Mouse (Mus musculus) heart, embryonic 11.5 days (tissue): ENCODE results near the gene Atn1. TPM values are rescaled to one million over a fixed set of nuclear protein-coding genes. Genes with fewer than 3 reads are reported as not detected.
A peak's percentile ranks its signal among the peaks of the same experiment; 100 is the strongest.

ENCODE experiments used
- ATAC-seq: fragments of 200-750 bp; cut with Nextera tagmentation; replicated peaks from 2 replicates; pipeline ENCODE4 v1.8.0; 2017; ENCODE audit warnings: moderate library complexity; ENCODE audit not compliant: insufficient number of reproducible peaks, low FRiP score, low TSS enrichment
- H3K27ac ChIP-seq: fragments of 300-500 bp; sonication (generic); 2 replicates; pipeline ENCODE4 v1.5.1; 2014; ENCODE audit warnings: mild to moderate bottlenecking, low read depth, low read length
- H3K27me3 ChIP-seq: fragments of 300-500 bp; sonication (generic); 2 replicates; pipeline ENCODE4 v1.6.1; 2014; ENCODE audit warnings: mild to moderate bottlenecking, low read length, mixed read lengths; ENCODE audit not compliant: control insufficient read depth, insufficient read depth
- H3K36me3 ChIP-seq: fragments of 300-500 bp; sonication (generic); 2 replicates; pipeline ENCODE4 v1.6.1; 2014; ENCODE audit warnings: mild to moderate bottlenecking, low read length, moderate library complexity, mixed read lengths; ENCODE audit not compliant: control insufficient read depth, insufficient read depth
- H3K4me1 ChIP-seq: fragments of 300-500 bp; sonication (generic); 2 replicates; pipeline ENCODE4 v1.6.1; 2014; ENCODE audit warnings: low read length; ENCODE audit not compliant: control insufficient read depth, insufficient read depth
- H3K4me2 ChIP-seq: fragments of 300-500 bp; sonication (generic); 2 replicates; pipeline ENCODE4 v1.6.1; 2014; ENCODE audit warnings: mild to moderate bottlenecking, moderate library complexity
- H3K4me3 ChIP-seq: fragments of 300-500 bp; sonication (generic); 2 replicates; pipeline ENCODE4 v1.5.1; 2014; ENCODE audit warnings: low read depth, low read length
- H3K9ac ChIP-seq: fragments of 300-500 bp; sonication (generic); 2 replicates; pipeline ENCODE4 v1.6.1; 2014; ENCODE audit warnings: mild to moderate bottlenecking, low read depth, low read length, moderate library complexity
- H3K9me3 ChIP-seq: fragments of 300-500 bp; sonication (generic); replicated peaks from 2 replicates; pipeline ENCODE4 v1.6.1; 2016; ENCODE audit warnings: low read length; ENCODE audit not compliant: control insufficient read depth
- WGBS: fragments of 180-500 bp; shearing (Covaris S2); extraction: QIAGEN DNeasy Blood & Tissue Kit; methylation state at CpG from one replicate; pipeline ENCODE4 v1.1.7; 2014; ENCODE audit not compliant: insufficient replicate concordance; 5-methylcytosine and 5-hydroxymethylcytosine counted together
- polyA plus RNA-seq: library from polyadenylated mRNA; unstranded; fragments of >200 nt; fragmentation: Nextera tagmentation; extraction: Ambion mirVana; gene quantifications from 2 replicates; pipeline ENCODE4 v1.2.1, GENCODE M21; 2014

Gene Atn1
- polyA plus RNA-seq, 1 experiment from 2014 or later = 9.5 TPM

DNA sequence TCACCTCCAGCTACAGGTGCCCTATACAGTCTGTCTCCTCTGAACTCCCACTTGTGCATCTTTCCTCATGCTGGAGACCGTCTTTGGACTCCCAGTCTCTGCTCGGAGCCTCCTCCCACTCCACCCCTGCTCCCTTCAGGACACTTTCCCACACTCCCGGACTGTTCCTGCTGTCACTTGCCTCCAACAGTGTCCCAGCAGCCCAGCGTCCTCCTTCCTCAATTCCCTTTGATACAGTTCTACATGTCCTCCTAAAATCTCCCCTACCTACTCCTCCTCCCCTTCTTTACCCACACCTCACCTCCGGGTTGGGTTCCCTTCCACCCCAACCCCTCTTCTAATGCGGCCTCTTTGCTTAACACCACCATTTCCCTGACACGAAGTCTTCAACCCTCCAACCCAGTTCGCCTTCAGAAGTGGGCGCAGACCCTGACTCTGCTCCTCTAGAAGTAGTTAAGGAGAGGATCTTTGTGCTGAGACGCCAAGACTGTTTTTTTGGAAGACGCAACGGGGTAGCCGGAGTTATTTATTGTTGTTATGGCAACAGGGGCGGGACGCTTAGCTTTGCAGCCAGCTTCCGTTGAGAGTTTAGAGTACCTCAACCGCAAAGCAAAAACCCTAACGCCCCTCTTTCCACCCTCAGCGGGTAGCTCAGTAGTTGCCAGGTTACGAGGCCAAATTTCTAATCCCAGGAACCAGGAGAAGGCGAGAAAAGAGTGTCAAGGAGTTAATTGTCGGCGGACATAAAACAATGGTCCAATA is 23.1 kb upstream of the Atn1 start, which contains the start of gene Lrrc23:
Gene Lrrc23 (minus strand): TSS at position 506 of the 762 bp plus-strand sequence.
- Histone ChIP-seq H3K27ac (no peak within 1 kb of the TSS), H3K4me2 (peak within 1 kb of the TSS; percentile 73), H3K36me3 (no peaks in the 10 kb centered on the region), H3K9me3 (no peaks in the 10 kb centered on the region), H3K4me3 (peak within 1 kb of the TSS; percentile 43), H3K27me3 (peaks cover 23% of the 10 kb centered on the region), H3K4me1 (peaks cover 5% of the 10 kb centered on the region; the same call in 1 of the 2 replicates), H3K9ac (peak within 1 kb of the TSS; percentile 44; the same call in 1 of the 2 replicates)
- 2% methylated on average over 23 of the region's 23 CpGs for WGBS
- no peak for ATAC-seq

GRCm38 (mm10) chr6:124770511-124770910 is 14.2 kb upstream of the Atn1 start:
- Histone ChIP-seq H3K4me2 (peak overlapping the region; percentile 91; the same call in 1 of the 2 replicates), H3K4me1 (peaks cover 22% of the 10 kb centered on the region), H3K36me3 (no peaks in the 10 kb centered on the region), H3K4me3 (no peak overlapping the region), H3K27ac (no peak overlapping the region), H3K27me3 (peaks cover 13% of the 10 kb centered on the region), H3K9ac (no peak overlapping the region), H3K9me3 (no peaks in the 10 kb centered on the region)
- WGBS = 73% methylated on average over 15 of the region's 15 CpGs
- ATAC-seq = no peak

DNA sequence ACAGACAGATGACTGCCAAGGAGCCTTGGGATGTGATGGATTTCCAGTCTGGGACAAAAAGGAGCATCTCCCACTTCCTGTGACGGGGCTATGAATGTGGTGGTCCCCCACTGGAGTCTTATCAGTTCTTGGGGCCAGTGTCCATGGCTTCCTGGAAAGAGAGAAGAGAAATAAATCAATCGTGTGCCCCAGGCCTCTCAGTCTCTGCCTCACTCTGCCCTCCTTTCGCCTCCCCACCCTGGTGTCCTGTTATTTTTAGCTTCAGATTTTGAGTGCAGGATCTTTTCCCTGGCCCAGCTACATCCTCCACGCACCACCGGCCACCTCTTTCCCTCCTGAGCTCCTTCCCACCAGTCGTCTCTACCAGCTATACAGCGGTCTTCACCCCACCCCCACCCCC is 13.7 kb upstream of the Atn1 start:
- no peak overlapping the region for H3K27ac ChIP-seq
- ATAC-seq = no peak
- peak overlapping the region; percentile 56 for H3K4me3 ChIP-seq
- peaks cover 22% of the 10 kb centered on the region for H3K4me1 ChIP-seq
- H3K27me3 ChIP-seq = peaks cover 13% of the 10 kb centered on the region
- H3K9ac ChIP-seq = peak overlapping the region; percentile 67; the same call in 1 of the 2 replicates
- no peaks in the 10 kb centered on the region for H3K36me3 ChIP-seq
- WGBS = 16% methylated on average over 7 of the region's 7 CpGs
- H3K9me3 ChIP-seq = no peaks in the 10 kb centered on the region
- H3K4me2 ChIP-seq = peak overlapping the region; percentile 91

GRCm38 (mm10) chr6:124769101-124769765 is 12.9 kb upstream of the Atn1 start, which contains the start of gene Eno2:
Gene Eno2 (minus strand): TSS chr6:124769673.
- H3K9ac ChIP-seq = peak within 1 kb of the TSS; percentile 67
- H3K4me1 ChIP-seq = peaks cover 22% of the 10 kb centered on the region
- H3K27ac ChIP-seq = no peak within 1 kb of the TSS
- peak within 1 kb of the TSS; percentile 91 for H3K4me2 ChIP-seq
- no peaks in the 10 kb centered on the region for H3K36me3 ChIP-seq
- no peaks in the 10 kb centered on the region for H3K9me3 ChIP-seq
- peaks cover 13% of the 10 kb centered on the region for H3K27me3 ChIP-seq
- H3K4me3 ChIP-seq = peak within 1 kb of the TSS; percentile 56
- 1% methylated on average over 52 of the region's 54 CpGs for WGBS
- peak; percentile 68 for ATAC-seq

- Histone ChIP-seq H3K4me1 (peaks cover 22% of the 10 kb centered on the region), H3K27me3 (peaks cover 14% of the 10 kb centered on the region), H3K9ac (peak overlapping the region; percentile 16; the same call in 1 of the 2 replicates), H3K27ac (no peak overlapping the region), H3K4me3 (peak overlapping the region; percentile 56), H3K9me3 (no peaks in the 10 kb centered on the region), H3K4me2 (peak overlapping the region; percentile 91), H3K36me3 (no peaks in the 10 kb centered on the region)
- 2% methylated on average over 9 of the region's 9 CpGs for WGBS
- no peak for ATAC-seq
These were observed 12.3 kb upstream of the Atn1 start for GRCm38 (mm10) chr6:124768704-124769044.

- Histone ChIP-seq H3K36me3 (no peaks in the 10 kb centered on the region), H3K9ac (no peak overlapping the region; the same call in 1 of the 2 replicates), H3K27me3 (peaks cover 16% of the 10 kb centered on the region), H3K9me3 (no peaks in the 10 kb centered on the region), H3K27ac (no peak overlapping the region), H3K4me2 (peak overlapping the region; percentile 91), H3K4me3 (peak overlapping the region; percentile 56), H3K4me1 (peaks cover 22% of the 10 kb centered on the region)
- 21% methylated on average over 19 of the region's 19 CpGs for WGBS
- ATAC-seq = 0 out of 2 replicates have a peak, but pooled peaks have one; percentile 29
These were observed 11.8 kb upstream of the Atn1 start for GRCm38 (mm10) chr6:124767920-124768703.

DNA sequence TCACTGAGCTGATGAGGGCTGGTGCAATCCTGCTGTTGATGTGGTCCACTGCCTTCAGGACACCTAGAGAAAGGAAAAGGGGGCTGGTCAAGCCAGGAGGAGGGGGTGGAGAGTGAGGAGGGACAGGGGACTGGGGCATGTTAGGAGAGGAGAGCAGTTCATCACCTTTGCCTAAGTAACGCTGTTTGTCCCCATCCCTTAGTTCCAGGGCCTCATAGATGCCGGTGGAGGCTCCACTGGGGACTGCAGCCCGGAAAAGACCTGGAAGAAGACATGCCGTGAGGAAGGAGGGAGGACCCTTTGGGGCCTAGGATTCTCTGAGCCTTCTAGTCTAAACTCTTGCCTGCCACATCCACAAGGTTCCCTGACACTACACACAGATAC is 11.2 kb upstream of the Atn1 start:
- Histone ChIP-seq H3K27ac (no peak overlapping the region), H3K36me3 (no peaks in the 10 kb centered on the region), H3K4me3 (no peak overlapping the region), H3K27me3 (peaks cover 18% of the 10 kb centered on the region), H3K9ac (no peak overlapping the region), H3K9me3 (no peaks in the 10 kb centered on the region), H3K4me2 (no peak overlapping the region), H3K4me1 (peaks cover 22% of the 10 kb centered on the region)
- 44% methylated on average over 4 of the region's 4 CpGs for WGBS
- no peak for ATAC-seq

DNA sequence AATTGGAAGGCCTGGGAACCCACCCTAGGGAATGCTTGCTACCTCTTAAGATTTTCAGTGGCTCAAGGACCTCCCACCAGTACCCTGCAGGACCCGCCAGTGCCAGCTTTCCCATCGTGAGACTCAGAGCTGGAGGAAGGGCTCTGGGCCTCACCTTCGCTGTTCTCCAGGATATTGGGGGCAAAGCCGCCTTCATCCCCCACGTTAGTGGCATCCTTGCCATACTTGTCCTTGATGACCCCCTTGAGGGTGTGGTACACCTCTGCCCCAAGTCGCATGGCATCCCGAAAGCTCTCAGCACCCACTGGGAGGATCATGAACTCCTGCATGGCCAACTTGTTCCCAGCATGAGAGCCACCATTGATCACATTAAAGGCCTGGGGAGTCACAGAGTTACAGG is 9.6 kb upstream of the Atn1 start:
- no peaks in the 10 kb centered on the region for H3K36me3 ChIP-seq
- WGBS = 78% methylated on average over 7 of the region's 7 CpGs
- no peak for ATAC-seq
- no peak overlapping the region for H3K4me3 ChIP-seq
- no peak overlapping the region for H3K4me2 ChIP-seq
- no peak overlapping the region for H3K9ac ChIP-seq
- no peak overlapping the region for H3K27ac ChIP-seq
- H3K4me1 ChIP-seq = peaks cover 22% of the 10 kb centered on the region
- peaks cover 19% of the 10 kb centered on the region for H3K27me3 ChIP-seq
- H3K9me3 ChIP-seq = no peaks in the 10 kb centered on the region
